Mouse (Mus musculus) G1E (cell line): Measurements from ENCODE around the gene Smox.
"Not testable (repeated sequence)": the region's sequence is repeated elsewhere in the genome, so short reads cannot be mapped to it uniquely, and the experiment has no call there.

Source experiments
- CTCF ChIP-seq: IDR thresholded peaks from 2 replicates; pipeline ENCODE4 v1.5.1; 2012; ENCODE audit warnings: low read depth, low read length, inconsistent platforms, mixed read lengths
- GATA1 ChIP-seq: IDR thresholded peaks from 2 replicates; pipeline ENCODE4 v1.6.1; 2012; ENCODE audit warnings: borderline replicate concordance, low read length, inconsistent platforms, mixed read lengths
- POLR2AphosphoS5 ChIP-seq: IDR thresholded peaks from 2 replicates; pipeline ENCODE4 v1.6.1; 2012; ENCODE audit warnings: low read depth, low read length, inconsistent platforms; ENCODE audit not compliant: insufficient replicate concordance
- TAL1 ChIP-seq: conservative IDR thresholded peaks from 2 replicates; pipeline ENCODE4 v1.6.1; 2012; ENCODE audit warnings: low read depth, low read length, inconsistent platforms, mixed read lengths

DNA sequence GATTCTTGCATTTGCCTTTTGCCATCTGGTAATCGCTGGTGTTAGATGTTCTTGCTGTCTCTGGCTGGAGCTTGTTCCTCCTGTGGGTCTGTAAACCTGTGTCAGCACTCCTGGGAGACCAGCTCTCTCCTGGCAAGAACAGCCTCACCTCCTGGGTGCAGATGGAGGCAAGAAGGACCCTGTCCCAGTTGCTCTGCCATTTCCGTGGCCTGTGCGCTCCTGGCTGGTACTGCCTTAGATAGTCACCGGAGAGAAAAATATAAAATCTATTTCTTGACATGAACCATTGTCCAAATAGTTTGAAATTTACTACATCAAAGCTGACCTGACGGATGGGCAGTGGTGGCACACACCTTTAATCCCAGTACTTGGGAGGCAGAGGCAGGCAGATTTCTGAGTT is 14.2 kb upstream of the Smox start:
- not testable (repeated sequence) for TF ChIP-seq POLR2AphosphoS5, GATA1, CTCF, TAL1
